In genomic region chr5:99882441-99882840, GRCm38 (mm10) we compare ENCODE assay signal across 29 mouse cellular contexts. TPM values are rescaled to one million over a fixed set of nuclear protein-coding genes. Genes with fewer than 3 reads are reported as not detected.
DNase-seq lines count a peak whose midpoint lies in the region; ATAC-seq and TF ChIP-seq lines count a peak whose summit lies in the region.
"Had no signal": no experiment of that assay in that cellular context is flagged by ENCODE, and none has a peak within 500 bp of the region (broad histone marks: within the 10 kb centered on the region; RNA-seq: fewer than 3 reads in every experiment).

No protein-coding gene starts in this region.

- no peak for ATAC-seq in kidney, postnatal 0 days (replicated peaks; ENCODE audit: low FRiP score, low read depth)
- peak; percentile 75 for ATAC-seq in megakaryocyte progenitor cell, adult 5-6 weeks (replicated peaks; ENCODE audit: poor library complexity)
- ATAC-seq: forebrain, embryonic 14.5 days; forebrain, postnatal 0 days; hindbrain, embryonic 16.5 days; Patski had no signal

- H3K4me2 ChIP-seq in kidney, postnatal 0 days (ENCODE audit: low read length), result no peak overlapping the region
- H3K4me2 ChIP-seq: embryonic facial prominence, embryonic 12.5 days; embryonic facial prominence, embryonic 15.5 days; heart, embryonic 12.5 days; heart, embryonic 15.5 days; hindbrain, embryonic 13.5 days had no signal

- no peak overlapping the region for H3K4me3 ChIP-seq in kidney, postnatal 0 days (replicated peaks; ENCODE audit: low read depth, low read length)
- H3K4me3 ChIP-seq: embryonic facial prominence, embryonic 12.5 days; embryonic facial prominence, embryonic 15.5 days; heart, embryonic 12.5 days; heart, embryonic 15.5 days; hindbrain, embryonic 10.5 days; hindbrain, embryonic 13.5 days had no signal

- H3K27me3 ChIP-seq in kidney, postnatal 0 days (ENCODE audit: insufficient read depth, low read length), result no peaks in the 10 kb centered on the region
- H3K27me3 ChIP-seq: embryonic facial prominence, embryonic 12.5 days; embryonic facial prominence, embryonic 15.5 days; heart, embryonic 12.5 days; heart, embryonic 15.5 days had no signal

- no peak overlapping the region for H3K9ac ChIP-seq in kidney, postnatal 0 days (ENCODE audit: low read depth, low read length)
- H3K9ac ChIP-seq: embryonic facial prominence, embryonic 12.5 days; embryonic facial prominence, embryonic 15.5 days; forebrain, postnatal 0 days; heart, embryonic 12.5 days; heart, embryonic 15.5 days; hindbrain, embryonic 13.5 days had no signal

- H3K4me1 ChIP-seq in kidney, postnatal 0 days (replicated peaks; ENCODE audit: insufficient read depth, low read length), result no peaks in the 10 kb centered on the region
- H3K4me1 ChIP-seq: embryonic facial prominence, embryonic 12.5 days; embryonic facial prominence, embryonic 15.5 days; heart, embryonic 15.5 days; hindbrain, embryonic 10.5 days had no signal

- no peaks in the 10 kb centered on the region for H3K9me3 ChIP-seq in kidney, postnatal 0 days (replicated peaks; ENCODE audit: low read length)
- H3K9me3 ChIP-seq: embryonic facial prominence, embryonic 12.5 days; embryonic facial prominence, embryonic 15.5 days; heart, embryonic 15.5 days; hindbrain, embryonic 10.5 days; hindbrain, embryonic 13.5 days had no signal

- H3K36me3 ChIP-seq in kidney, postnatal 0 days (ENCODE audit: insufficient read depth, low read length), result no peaks in the 10 kb centered on the region
- H3K36me3 ChIP-seq: embryonic facial prominence, embryonic 12.5 days; embryonic facial prominence, embryonic 15.5 days; heart, embryonic 12.5 days; heart, embryonic 15.5 days; hindbrain, embryonic 10.5 days; hindbrain, embryonic 13.5 days had no signal

- H3K27ac ChIP-seq in kidney, postnatal 0 days, result no peak overlapping the region
- H3K27ac ChIP-seq: embryonic facial prominence, embryonic 12.5 days; embryonic facial prominence, embryonic 15.5 days; heart, embryonic 15.5 days; hindbrain, embryonic 10.5 days; hindbrain, embryonic 13.5 days had no signal

- no peak for TF ChIP-seq CTCF in kidney, postnatal 0 days (IDR thresholded peaks at IDR 0.05; ENCODE audit: low read depth)

- DNase-seq in adrenal gland, postnatal 10 days, result peak; percentile 20
- no peak for DNase-seq in adrenal gland, postnatal 25 days
- DNase-seq in kidney, postnatal 0 days (ENCODE audit: low spot score), result peak; percentile 2
- no peak for DNase-seq in kidney, postnatal 36 days
- DNase-seq in Muller cell, postnatal 12 days (ENCODE audit: inconsistent ontology term), result peak; percentile 30
- DNase-seq in gastrocnemius, adult 18-20 months (ENCODE audit: low spot score), result no peak
- DNase-seq: adrenal gland, adult 2 months; cerebellum, adult 11 months; cerebellum, adult 2 months; cerebellum, adult 9-11 months; cerebellum, postnatal 25 days; forebrain, postnatal 0 days; gastrocnemius, postnatal 25 days; heart, postnatal 10 days; heart, postnatal 36 days had no signal

- 62% methylated on average over 3 of the region's 3 CpGs for WGBS in kidney, postnatal 0 days

RNA-seq across cellular contexts. Expression of gene Vamp9, which starts 23.6 kb away (rescaled TPM):
- total RNA-seq in adrenal gland, postnatal 10 days (2021), result under 1 TPM; 0.69 to 0.79 TPM
- 1.7 TPM in 1 of 2 replicates, not detected in the other for total RNA-seq in adrenal gland, postnatal 25 days (2021)
- 0.25 and 0.65 TPM in 2 replicates for polyA plus RNA-seq in kidney, postnatal 0 days (2015; fragmentation: Nextera tagmentation; extraction: Ambion mirVana)
- not detected in 2 replicates for total RNA-seq in megakaryocyte progenitor cell, adult 5-6 weeks (2015)
- total RNA-seq in megakaryocyte progenitor cell, adult 5-6 weeks (2017), result not detected in 2 replicates
- not detected for total RNA-seq in gastrocnemius, adult 18-20 months (2021)
- total RNA-seq: common myeloid progenitor, adult 5-6 weeks; ES-E14; gastrocnemius, adult 8-10 months; gastrocnemius, postnatal 25 days; heart, adult 8-10 months; heart, postnatal 10 days; heart, postnatal 36 days had no signal
- polyA plus RNA-seq: cerebellum, adult 2 months; heart, embryonic 12.5 days; hindbrain, embryonic 10.5 days; Patski had no signal

Comparison
In these comparisons a context has a peak if more than half of its experiments do, and no peak if none do; other contexts are left out.
1. DNase-seq: peak in adrenal gland, postnatal 10 days (single experiment), kidney, postnatal 0 days (single experiment) and Muller cell, postnatal 12 days (single experiment); none in adrenal gland, postnatal 25 days (single experiment), kidney, postnatal 36 days (0 of 2) and gastrocnemius, adult 18-20 months (single experiment).